9 mouse cellular contexts compared by ENCODE assay signal in genomic region chr11:110496061-110496446, GRCm38 (mm10).
DNase-seq lines count a peak whose midpoint lies in the region; TF ChIP-seq lines count a peak whose summit lies in the region.
"Had no signal": no experiment of that assay in that cellular context is flagged by ENCODE, and none has a peak within 500 bp of the region (broad histone marks: within the 10 kb centered on the region; RNA-seq: fewer than 3 reads in every experiment).

No protein-coding gene starts in this region.

- peaks cover 53 to 86% of the 10 kb centered on the region in 2 experiments for H3K36me3 ChIP-seq in CH12.LX (replicated peaks in 1 of 2; ENCODE audit: control insufficient read depth in 1 of 2, insufficient read depth in 1 of 2, low read length in 1 of 2)

- dilution Hi-C loops in CH12.LX (cut with MboI; ENCODE audit: extremely low pct_ligation_motif_present, extremely low pct_unique_long_range_greater_than_20kb, low sequenced_read_pairs), result no loop called here

- H3K27ac ChIP-seq in CH12.LX (ENCODE audit: insufficient read depth, low read depth), result no peak overlapping the region
- H3K27ac ChIP-seq: limb, embryonic 12.5 days had no signal

- H3K4me3 ChIP-seq in CH12.LX (replicated peaks in 1 of 3; ENCODE audit: low read depth in 2 of 3, low read length in 2 of 3, poor library complexity in 1 of 3), result no peak overlapping the region
- H3K4me3 ChIP-seq: limb, embryonic 12.5 days had no signal

- no peaks in the 10 kb centered on the region for H3K79me2 ChIP-seq in CH12.LX (replicated peaks; ENCODE audit: control insufficient read depth, extremely low read depth, insufficient read depth, poor library complexity, severe bottlenecking)

- peak; percentile 78 for TF ChIP-seq RAD21 in CH12.LX (IDR thresholded peaks at IDR 0.05; ENCODE audit: low read depth, low read length)

- no peak overlapping the region for H3K9ac ChIP-seq in CH12.LX (ENCODE audit: insufficient read depth, low read depth)
- H3K9ac ChIP-seq: limb, embryonic 12.5 days had no signal

- TF ChIP-seq EP300 in CH12.LX (IDR thresholded peaks at IDR 0.05; ENCODE audit: low read length), result no peak

- H3K4me2 ChIP-seq in CH12.LX (ENCODE audit: insufficient read depth, low read depth, poor library complexity, severe bottlenecking), result no peak overlapping the region
- H3K4me2 ChIP-seq: limb, embryonic 12.5 days had no signal

- in situ Hi-C loops in CH12.LX (cut with MboI; ENCODE audit: low pct_ligation_motif_present, low pct_unique_long_range_greater_than_20kb, low sequenced_read_pairs), result loop anchor here (25.0 kb wide), 1 partner anchor 609 kb away; no protein-coding TSS in a partner anchor

- peaks cover 11% of the 10 kb centered on the region for H3K9me3 ChIP-seq in CH12.LX (replicated peaks; ENCODE audit: low read length)
- H3K9me3 ChIP-seq: limb, embryonic 12.5 days had no signal

- DNase-seq in cerebellum, adult 9-11 months, result peak; percentile 12
- DNase-seq in cerebellum, adult 8-10 months, result no peak
- DNase-seq in CH12.LX (ENCODE audit: extremely low read depth), result peak; percentile 89
- peak; percentile 53 for DNase-seq in c-Kit-positive CD71-positive TER-119-positive erythroid progenitor cells, embryonic 14.5 days (ENCODE audit: low spot score)
- peak; percentile 27 for DNase-seq in gastrocnemius, postnatal 10 days
- DNase-seq in layer of hippocampus, adult 9-11 months, result peak; percentile 65
- DNase-seq in lung, postnatal 14 days, result peak; percentile 55
- DNase-seq in spleen, postnatal 4 days (ENCODE audit: low spot score in 2 of 2), result peak; percentile 37 to 70

- peak; percentile 82 to 93 for TF ChIP-seq CTCF in CH12.LX (conservative IDR thresholded peaks at IDR 0.05 in 1 of 2, IDR thresholded peaks at IDR 0.05 in 1 of 2; ENCODE audit: low read depth in 2 of 2, low read length in 2 of 2)

- no peak for TF ChIP-seq POLR2A in CH12.LX (IDR thresholded peaks at IDR 0.05; ENCODE audit: low read depth, low read length)

- no peaks in the 10 kb centered on the region for H3K27me3 ChIP-seq in CH12.LX (replicated peaks)
- H3K27me3 ChIP-seq: limb, embryonic 12.5 days had no signal

- peaks cover 0 to 6% of the 10 kb centered on the region in 2 experiments; a peak in 1 of 4 replicates for H3K4me1 ChIP-seq in CH12.LX (ENCODE audit: control insufficient read depth in 1 of 2, insufficient read depth in 2 of 2)
- H3K4me1 ChIP-seq: limb, embryonic 12.5 days had no signal

TF ChIP-seq in CH12.LX, 34 proteins besides CTCF, POLR2A, EP300 and RAD21:
- peak; percentile 64 for TF ChIP-seq ZNF384 (IDR thresholded peaks at IDR 0.05; ENCODE audit: low read depth, low read length)
- no peak for TF ChIP-seq TBP (conservative IDR thresholded peaks at IDR 0.05; ENCODE audit: low read depth, low read length)
- peak; percentile 62; the same call in 1 of the 2 replicates for TF ChIP-seq ZC3H11A (IDR thresholded peaks at IDR 0.05; ENCODE audit: low read depth, low read length)
- TF ChIP-seq USF1 (IDR thresholded peaks at IDR 0.05; ENCODE audit: low read depth, low read length), result no peak
- TF ChIP-seq MYC (IDR thresholded peaks at IDR 0.05; ENCODE audit: low read depth, low read length), result no peak
- TF ChIP-seq MEF2A (IDR thresholded peaks at IDR 0.05; ENCODE audit: borderline replicate concordance, low read depth, low read length), result no peak
- peak; percentile 98 for TF ChIP-seq SMC3 (IDR thresholded peaks at IDR 0.05; ENCODE audit: low read depth, low read length)
